Comparison of ENCODE assay signal across 20 mouse cellular contexts in genomic region chr3:146353961-146354360, GRCm38 (mm10). TPM values are rescaled to one million over a fixed set of nuclear protein-coding genes. Genes with fewer than 3 reads are reported as not detected.
A peak's percentile ranks its signal among the peaks of the same experiment; 100 is the strongest.
DNase-seq lines count a peak whose midpoint lies in the region; ATAC-seq and TF ChIP-seq lines count a peak whose summit lies in the region.
"Had no signal": no experiment of that assay in that cellular context is flagged by ENCODE, and none has a peak within 500 bp of the region (broad histone marks: within the 10 kb centered on the region; RNA-seq: fewer than 3 reads in every experiment).

No protein-coding gene starts in this region.

- no peak overlapping the region for H3K4me3 ChIP-seq in midbrain, embryonic 11.5 days (ENCODE audit: low read depth, low read length)
- H3K4me3 ChIP-seq in midbrain, postnatal 0 days (ENCODE audit: low read depth, low read length) = no peak overlapping the region
- H3K4me3 ChIP-seq: embryonic facial prominence, embryonic 13.5 days; embryonic facial prominence, embryonic 15.5 days; erythroblast, embryonic 14.5 days; forebrain, embryonic 10.5 days had no signal

- H3K4me1 ChIP-seq in midbrain, embryonic 11.5 days (ENCODE audit: control insufficient read depth, insufficient read depth, low read length) = no peaks in the 10 kb centered on the region
- no peaks in the 10 kb centered on the region for H3K4me1 ChIP-seq in midbrain, postnatal 0 days (ENCODE audit: insufficient read depth, low read length)
- H3K4me1 ChIP-seq: embryonic facial prominence, embryonic 13.5 days; embryonic facial prominence, embryonic 15.5 days; forebrain, embryonic 10.5 days had no signal

- no peaks in the 10 kb centered on the region for H3K36me3 ChIP-seq in midbrain, embryonic 11.5 days (ENCODE audit: control insufficient read depth, insufficient read depth, low read length)
- no peaks in the 10 kb centered on the region for H3K36me3 ChIP-seq in midbrain, postnatal 0 days (ENCODE audit: insufficient read depth, low read length)
- H3K36me3 ChIP-seq: embryonic facial prominence, embryonic 13.5 days; embryonic facial prominence, embryonic 15.5 days; forebrain, embryonic 10.5 days had no signal

- H3K9me3 ChIP-seq in midbrain, embryonic 11.5 days (ENCODE audit: control insufficient read depth, low read length) = no peaks in the 10 kb centered on the region
- no peaks in the 10 kb centered on the region for H3K9me3 ChIP-seq in midbrain, postnatal 0 days (ENCODE audit: low read length)
- H3K9me3 ChIP-seq: embryonic facial prominence, embryonic 13.5 days; embryonic facial prominence, embryonic 15.5 days; forebrain, embryonic 10.5 days had no signal

- no peak overlapping the region for H3K27ac ChIP-seq in midbrain, embryonic 11.5 days (ENCODE audit: low read depth, low read length)
- H3K27ac ChIP-seq in midbrain, postnatal 0 days (ENCODE audit: low read depth, low read length) = no peak overlapping the region
- H3K27ac ChIP-seq: embryonic facial prominence, embryonic 13.5 days; embryonic facial prominence, embryonic 15.5 days; forebrain, embryonic 10.5 days had no signal

- TF ChIP-seq CTCF in midbrain, postnatal 0 days (IDR thresholded peaks at IDR 0.05) = no peak

- peak; percentile 74; the same call in 1 of the 2 replicates for ATAC-seq in frontal cortex, adult (ENCODE audit: low TSS enrichment)
- ATAC-seq in midbrain, embryonic 11.5 days (ENCODE audit: low FRiP score) = no peak
- ATAC-seq in midbrain, postnatal 0 days (ENCODE audit: low FRiP score) = no peak
- ATAC-seq: forebrain, embryonic 14.5 days; forebrain, embryonic 16.5 days had no signal

- DNase-seq in frontal cortex, postnatal 10 days (ENCODE audit: low spot score in 2 of 2) = no peak
- peak; percentile 10 for DNase-seq in midbrain, embryonic 11.5 days (ENCODE audit: low spot score, missing footprints)
- no peak for DNase-seq in midbrain, postnatal 0 days (ENCODE audit: low spot score)
- no peak for DNase-seq in cerebellum, adult 8-10 months
- DNase-seq: adrenal gland, adult 2 months; adrenal gland, postnatal 10 days; adrenal gland, postnatal 25 days; cerebellum, adult 11-12 months; cerebellum, adult 2 months; cerebellum, adult 9-11 months; cerebellum, postnatal 14 days; cerebellum, postnatal 36 days; embryo, embryonic 11 days had no signal

- no peak overlapping the region for H3K4me2 ChIP-seq in midbrain, embryonic 11.5 days
- H3K4me2 ChIP-seq in midbrain, postnatal 0 days (ENCODE audit: low read depth, low read length, poor library complexity, severe bottlenecking) = no peak overlapping the region
- H3K4me2 ChIP-seq: embryonic facial prominence, embryonic 13.5 days; embryonic facial prominence, embryonic 15.5 days had no signal

- H3K27me3 ChIP-seq in midbrain, embryonic 11.5 days (ENCODE audit: control insufficient read depth, insufficient read depth, low read length) = no peaks in the 10 kb centered on the region
- no peaks in the 10 kb centered on the region for H3K27me3 ChIP-seq in midbrain, postnatal 0 days (ENCODE audit: insufficient read depth, low read length)
- H3K27me3 ChIP-seq: embryonic facial prominence, embryonic 13.5 days; embryonic facial prominence, embryonic 15.5 days had no signal

- 97% methylated on average over 4 of the region's 4 CpGs for WGBS in midbrain, embryonic 11.5 days
- WGBS in midbrain, postnatal 0 days = 93% methylated on average over 4 of the region's 4 CpGs

- H3K9ac ChIP-seq in midbrain, embryonic 11.5 days (ENCODE audit: low read length) = no peak overlapping the region
- no peak overlapping the region for H3K9ac ChIP-seq in midbrain, postnatal 0 days (replicated peaks; ENCODE audit: low read length, poor library complexity, severe bottlenecking)
- H3K9ac ChIP-seq: embryonic facial prominence, embryonic 13.5 days; embryonic facial prominence, embryonic 15.5 days had no signal

RNA-seq across cellular contexts. Expression of gene Ssx2ip, which starts 50.5 kb away (rescaled TPM):
- 31.0 and 33.5 TPM in 2 replicates for polyA plus RNA-seq in midbrain, embryonic 11.5 days (2014; fragmentation: Nextera tagmentation; extraction: Ambion mirVana)
- 26.3 and 32.7 TPM in 2 replicates for total RNA-seq in midbrain, postnatal 0 days (2014; rRNA removed)
- polyA plus RNA-seq in midbrain, postnatal 0 days (2015; fragmentation: Nextera tagmentation; extraction: Ambion mirVana) = 19.4 and 19.8 TPM in 2 replicates
